Mouse (Mus musculus): ENCODE data around the gene Padi1. TPM values are rescaled to one million over a fixed set of nuclear protein-coding genes. Genes with fewer than 3 reads are reported as not detected.

Gene Padi1
- total and polyA plus RNA-seq, 2 experiments, result not detected

GRCm38 (mm10) chr4:140785217-140785616 is 60.4 kb downstream of the Padi1 start:
- no peaks in the 10 kb centered on the region for H3K36me3 ChIP-seq (ENCODE audit: control insufficient read depth, insufficient read depth, low read length)
- no peak for DNase-seq (ENCODE audit: extremely low read depth, low read depth, low spot score)
- no peaks in the 10 kb centered on the region for H3K79me2 ChIP-seq (ENCODE audit: control insufficient read depth, insufficient read depth, low read length)
- no peaks in the 10 kb centered on the region for H3K4me1 ChIP-seq (ENCODE audit: control insufficient read depth, insufficient read depth, low read length)
- WGBS, result 90% methylated on average over 5 of the region's 5 CpGs
- H3K27me3 ChIP-seq (ENCODE audit: control insufficient read depth, insufficient read depth, low read length), result no peaks in the 10 kb centered on the region
- no peak overlapping the region for H3K9ac ChIP-seq (ENCODE audit: low read depth, low read length)
- H3K4me3 ChIP-seq (ENCODE audit: insufficient read depth, low read depth, low read length), result no peak overlapping the region
- TF ChIP-seq POLR2A (IDR thresholded peaks at IDR 0.05; ENCODE audit: extremely low read depth, insufficient read depth, low read length) (no peak), CTCF (IDR thresholded peaks at IDR 0.05; ENCODE audit: low read depth, low read length) (no peak)
- no peak overlapping the region for H3K27ac ChIP-seq (replicated peaks; ENCODE audit: insufficient read depth, low read depth, low read length)

- no peak for DNase-seq (ENCODE audit: extremely low read depth, low read depth, low spot score)
- Histone ChIP-seq H3K36me3 (ENCODE audit: control insufficient read depth, insufficient read depth, low read length) (no peaks in the 10 kb centered on the region), H3K27me3 (ENCODE audit: control insufficient read depth, insufficient read depth, low read length) (no peaks in the 10 kb centered on the region), H3K27ac (replicated peaks; ENCODE audit: insufficient read depth, low read depth, low read length) (no peak overlapping the region), H3K4me3 (ENCODE audit: insufficient read depth, low read depth, low read length) (no peak overlapping the region), H3K9ac (ENCODE audit: low read depth, low read length) (no peak overlapping the region), H3K4me1 (ENCODE audit: control insufficient read depth, insufficient read depth, low read length) (no peaks in the 10 kb centered on the region), H3K79me2 (ENCODE audit: control insufficient read depth, insufficient read depth, low read length) (no peaks in the 10 kb centered on the region)
- TF ChIP-seq CTCF (IDR thresholded peaks at IDR 0.05; ENCODE audit: low read depth, low read length), result no peak
- TF ChIP-seq POLR2A (IDR thresholded peaks at IDR 0.05; ENCODE audit: extremely low read depth, insufficient read depth, low read length), result no peak
- WGBS, result 94% methylated on average over 9 of the region's 9 CpGs
These were observed 61.2 kb downstream of the Padi1 start for GRCm38 (mm10) chr4:140784292-140784945.

- 86% methylated on average over 9 of the region's 9 CpGs for WGBS
- Histone ChIP-seq H3K27ac (replicated peaks; ENCODE audit: insufficient read depth, low read depth, low read length) (no peak overlapping the region), H3K79me2 (ENCODE audit: control insufficient read depth, insufficient read depth, low read length) (no peaks in the 10 kb centered on the region), H3K36me3 (ENCODE audit: control insufficient read depth, insufficient read depth, low read length) (no peaks in the 10 kb centered on the region), H3K4me3 (ENCODE audit: insufficient read depth, low read depth, low read length) (no peak overlapping the region), H3K27me3 (ENCODE audit: control insufficient read depth, insufficient read depth, low read length) (no peaks in the 10 kb centered on the region), H3K4me1 (ENCODE audit: control insufficient read depth, insufficient read depth, low read length) (no peaks in the 10 kb centered on the region), H3K9ac (ENCODE audit: low read depth, low read length) (no peak overlapping the region)
- TF ChIP-seq POLR2A (IDR thresholded peaks at IDR 0.05; ENCODE audit: extremely low read depth, insufficient read depth, low read length) (no peak), CTCF (IDR thresholded peaks at IDR 0.05; ENCODE audit: low read depth, low read length) (no peak)
- DNase-seq (ENCODE audit: extremely low read depth, low read depth, low spot score), result no peak
These were observed 62.8 kb downstream of the Padi1 start for GRCm38 (mm10) chr4:140782821-140783220.

- Histone ChIP-seq H3K27ac (replicated peaks; ENCODE audit: insufficient read depth, low read depth, low read length) (no peak overlapping the region), H3K9ac (ENCODE audit: low read depth, low read length) (no peak overlapping the region), H3K36me3 (ENCODE audit: control insufficient read depth, insufficient read depth, low read length) (no peaks in the 10 kb centered on the region), H3K79me2 (ENCODE audit: control insufficient read depth, insufficient read depth, low read length) (no peaks in the 10 kb centered on the region), H3K4me1 (ENCODE audit: control insufficient read depth, insufficient read depth, low read length) (no peaks in the 10 kb centered on the region), H3K4me3 (ENCODE audit: insufficient read depth, low read depth, low read length) (no peak overlapping the region), H3K27me3 (ENCODE audit: control insufficient read depth, insufficient read depth, low read length) (no peaks in the 10 kb centered on the region)
- 60% methylated on average over 14 of the region's 14 CpGs for WGBS
- no peak for TF ChIP-seq CTCF (IDR thresholded peaks at IDR 0.05; ENCODE audit: low read depth, low read length)
- no peak for TF ChIP-seq POLR2A (IDR thresholded peaks at IDR 0.05; ENCODE audit: extremely low read depth, insufficient read depth, low read length)
- no peak for DNase-seq (ENCODE audit: extremely low read depth, low read depth, low spot score)
These were observed 65.1 kb downstream of the Padi1 start for GRCm38 (mm10) chr4:140780507-140780906.

GRCm38 (mm10) chr4:140779803-140780397 is 65.7 kb downstream of the Padi1 start:
- no peak overlapping the region for H3K27ac ChIP-seq (replicated peaks; ENCODE audit: insufficient read depth, low read depth, low read length)
- no peak overlapping the region for H3K9ac ChIP-seq (ENCODE audit: low read depth, low read length)

GRCm38 (mm10) chr4:140776623-140777022 is 69.0 kb downstream of the Padi1 start:
- Histone ChIP-seq H3K4me3 (ENCODE audit: insufficient read depth, low read depth, low read length) (no peak overlapping the region), H3K27me3 (ENCODE audit: control insufficient read depth, insufficient read depth, low read length) (no peaks in the 10 kb centered on the region), H3K36me3 (ENCODE audit: control insufficient read depth, insufficient read depth, low read length) (no peaks in the 10 kb centered on the region), H3K9ac (ENCODE audit: low read depth, low read length) (no peak overlapping the region), H3K27ac (replicated peaks; ENCODE audit: insufficient read depth, low read depth, low read length) (no peak overlapping the region), H3K4me1 (ENCODE audit: control insufficient read depth, insufficient read depth, low read length) (no peaks in the 10 kb centered on the region), H3K79me2 (ENCODE audit: control insufficient read depth, insufficient read depth, low read length) (no peaks in the 10 kb centered on the region)
- TF ChIP-seq CTCF (IDR thresholded peaks at IDR 0.05; ENCODE audit: low read depth, low read length) (no peak), POLR2A (IDR thresholded peaks at IDR 0.05; ENCODE audit: extremely low read depth, insufficient read depth, low read length) (no peak)
- DNase-seq (ENCODE audit: extremely low read depth, low read depth, low spot score), result no peak
- WGBS, result 77% methylated on average over 13 of the region's 13 CpGs

More at GRCm38 (mm10) chr4:140779803-140780397, 65.7 kb downstream of the Padi1 start:
- Histone ChIP-seq H3K79me2 (ENCODE audit: control insufficient read depth, insufficient read depth, low read length) (no peaks in the 10 kb centered on the region), H3K27me3 (ENCODE audit: control insufficient read depth, insufficient read depth, low read length) (no peaks in the 10 kb centered on the region), H3K4me1 (ENCODE audit: control insufficient read depth, insufficient read depth, low read length) (no peaks in the 10 kb centered on the region), H3K36me3 (ENCODE audit: control insufficient read depth, insufficient read depth, low read length) (no peaks in the 10 kb centered on the region), H3K4me3 (ENCODE audit: insufficient read depth, low read depth, low read length) (no peak overlapping the region)
- WGBS, result 10% methylated on average over 19 of the region's 19 CpGs
- DNase-seq (ENCODE audit: extremely low read depth, low read depth, low spot score), result peak; percentile 6
- TF ChIP-seq CTCF (IDR thresholded peaks at IDR 0.05; ENCODE audit: low read depth, low read length) (no peak), POLR2A (IDR thresholded peaks at IDR 0.05; ENCODE audit: extremely low read depth, insufficient read depth, low read length) (no peak)
